Mouse (Mus musculus): ENCODE results near the gene Uba2.
"Not testable (repeated sequence)": the region's sequence is repeated elsewhere in the genome, so short reads cannot be mapped to it uniquely, and the experiment has no call there.

Uba2 gene

DNA sequence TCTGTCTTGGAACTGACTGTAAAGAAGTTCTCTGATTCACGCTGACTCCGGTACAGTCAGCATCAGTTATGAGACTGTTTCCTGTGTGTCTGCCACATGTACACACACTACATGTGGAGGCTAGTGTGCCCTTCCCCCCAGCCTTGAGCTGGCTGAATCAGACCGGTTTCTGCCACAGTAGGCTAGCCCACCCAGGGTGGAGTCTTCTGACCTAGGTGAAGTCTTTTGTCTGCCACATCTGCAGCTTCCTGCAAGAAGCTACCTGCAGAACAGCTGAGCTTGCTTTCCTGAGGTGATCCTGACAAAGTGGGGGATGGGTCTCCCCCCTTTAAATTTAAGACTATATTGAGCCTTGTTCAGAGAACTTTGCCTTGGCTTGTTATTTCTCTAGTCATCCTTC, at the start of gene Uba2:
Gene Uba2 (minus strand): TSS at position 146 of the 400 bp plus-strand sequence.
- no peak for DNase-seq (ENCODE audit: low spot score in 2 of 2)

DNA sequence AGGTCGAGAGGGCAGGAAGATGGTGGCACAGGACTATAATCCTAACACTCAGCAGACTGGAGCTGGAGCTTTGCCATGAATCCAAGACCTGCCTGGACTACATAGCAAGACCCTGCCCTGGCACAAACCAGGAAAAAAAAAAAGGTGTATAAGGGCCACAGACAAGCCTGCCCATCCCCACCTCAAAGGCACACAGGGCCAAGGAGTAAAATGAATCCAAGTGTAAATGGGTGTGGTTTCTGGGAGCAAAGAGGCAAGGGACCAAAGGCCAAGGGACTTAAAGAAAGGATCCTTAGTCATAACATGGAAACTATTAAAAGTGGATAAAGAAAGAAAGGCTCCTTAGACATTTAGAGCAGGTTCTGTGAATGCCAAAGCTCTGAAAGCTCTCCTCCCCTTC, 49.1 kb upstream of the Uba2 start:
- no peak for DNase-seq (ENCODE audit: low spot score in 2 of 2)

DNA sequence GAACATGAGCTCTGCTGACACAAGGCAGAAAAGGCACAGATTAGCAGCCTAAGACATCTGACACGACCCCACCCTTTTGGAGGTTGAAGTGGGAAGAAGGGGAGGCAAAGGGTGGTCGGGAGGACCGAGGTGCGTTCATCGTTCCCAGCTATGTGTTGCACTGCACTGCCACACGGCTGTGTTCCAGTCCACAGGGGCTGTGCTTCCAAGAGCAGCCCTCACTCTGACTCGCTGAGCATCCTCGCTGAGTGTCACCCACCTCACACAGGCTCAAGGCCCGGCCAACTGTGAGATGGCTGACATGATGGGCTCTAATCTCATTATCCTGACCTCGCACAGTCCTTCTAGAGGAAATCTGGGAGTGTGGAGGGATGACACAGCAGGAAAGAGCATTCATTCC, 47.1 kb upstream of the Uba2 start:
- no peak for DNase-seq (ENCODE audit: low spot score in 2 of 2)

DNA sequence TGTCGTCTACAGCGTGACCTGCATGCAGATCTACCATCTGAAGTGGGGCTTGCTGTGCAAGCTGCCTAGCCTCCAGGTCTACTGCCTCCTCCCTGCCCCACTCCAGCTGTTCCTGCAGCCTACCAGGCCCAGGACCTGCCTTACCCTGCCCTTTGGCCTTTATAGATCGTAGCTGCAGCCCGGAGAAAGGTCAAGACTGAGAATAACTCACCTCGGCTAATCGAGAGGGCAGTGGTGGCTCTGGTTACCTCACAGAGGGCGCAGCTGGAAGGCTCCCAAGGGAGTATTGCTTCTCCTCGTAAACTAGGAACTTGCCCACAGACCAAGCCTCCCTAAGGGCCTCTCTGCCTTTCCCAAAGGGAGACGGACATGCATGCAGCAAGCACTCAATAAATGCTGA, 46.1 kb upstream of the Uba2 start:
- DNase-seq (ENCODE audit: low spot score in 2 of 2), result no peak

DNA sequence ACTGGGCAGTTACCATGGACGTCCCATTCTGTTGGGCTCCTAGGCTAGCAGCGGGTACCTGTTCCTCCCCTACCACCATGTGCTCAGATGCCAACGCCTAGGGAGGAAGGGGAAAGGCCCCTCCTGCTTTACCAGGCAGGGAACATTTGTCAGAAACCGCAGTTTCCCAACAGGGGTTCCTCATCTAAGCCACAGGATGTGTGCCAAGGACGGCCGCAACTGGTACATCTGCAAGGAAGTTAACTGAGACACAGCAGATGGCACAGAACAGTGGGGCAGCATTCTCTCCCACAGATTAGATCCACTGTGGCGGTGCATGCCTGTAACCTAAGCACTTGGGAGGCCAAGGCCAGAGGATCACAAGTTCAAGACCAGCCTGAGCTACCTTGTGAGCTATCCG, 45.2 kb upstream of the Uba2 start:
- no peak for DNase-seq (ENCODE audit: low spot score in 2 of 2)

DNA sequence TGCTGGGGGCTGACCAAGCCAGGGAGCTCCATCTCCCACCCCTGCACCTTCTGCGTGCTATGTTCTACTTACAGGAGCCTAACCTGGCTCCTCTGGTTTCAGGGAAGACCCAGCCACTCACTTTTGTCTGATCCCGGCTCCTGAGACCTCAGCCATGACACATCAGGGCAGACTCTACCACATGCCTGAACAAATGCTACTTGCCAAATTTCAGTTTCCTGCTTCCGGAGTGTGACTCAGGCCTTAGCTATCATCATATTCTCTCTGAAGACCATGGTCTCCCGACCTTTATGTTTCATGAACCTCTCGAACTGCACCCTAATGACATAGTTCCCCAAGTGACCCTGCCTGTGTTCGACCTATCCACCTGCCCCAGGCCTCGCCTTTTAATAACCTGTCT, 43.9 kb upstream of the Uba2 start:
- DNase-seq (ENCODE audit: low spot score in 2 of 2), result no peak

DNA sequence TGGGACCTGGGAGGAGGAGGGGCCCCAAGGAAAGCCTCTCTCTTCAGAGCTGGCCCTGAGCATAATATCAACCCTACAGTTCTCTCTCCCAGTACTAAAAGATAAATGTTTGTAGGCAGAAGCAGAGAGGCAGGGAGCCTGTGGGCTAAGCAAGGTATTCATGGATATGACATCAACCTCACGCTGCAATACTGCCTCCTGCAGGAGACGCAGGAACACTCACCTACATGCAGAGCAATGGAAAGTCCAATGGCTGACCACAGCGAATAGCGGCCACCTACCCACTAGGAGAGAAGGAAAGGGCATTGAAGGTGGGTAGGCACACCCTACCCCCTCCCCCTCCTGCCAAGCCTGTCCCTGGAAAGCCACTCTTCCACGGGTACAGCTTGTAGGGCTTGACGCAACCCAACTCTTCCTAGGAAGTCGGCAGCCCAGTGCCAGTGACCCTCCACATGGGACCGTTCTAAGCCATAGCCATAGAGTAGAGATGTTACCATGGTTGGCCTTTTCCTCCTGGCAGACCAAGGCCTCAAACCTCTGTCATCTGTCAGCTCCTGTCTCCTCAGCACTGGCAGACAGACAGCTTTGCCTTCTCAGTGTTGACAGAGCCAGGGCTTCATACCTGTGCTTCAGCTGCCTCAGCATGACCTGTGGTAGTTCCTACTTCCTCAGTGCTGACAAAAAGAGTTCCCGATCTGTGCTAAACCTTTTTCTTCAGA, 38.8 kb upstream of the Uba2 start:
- DNase-seq (ENCODE audit: low spot score in 2 of 2), result no peak

DNA sequence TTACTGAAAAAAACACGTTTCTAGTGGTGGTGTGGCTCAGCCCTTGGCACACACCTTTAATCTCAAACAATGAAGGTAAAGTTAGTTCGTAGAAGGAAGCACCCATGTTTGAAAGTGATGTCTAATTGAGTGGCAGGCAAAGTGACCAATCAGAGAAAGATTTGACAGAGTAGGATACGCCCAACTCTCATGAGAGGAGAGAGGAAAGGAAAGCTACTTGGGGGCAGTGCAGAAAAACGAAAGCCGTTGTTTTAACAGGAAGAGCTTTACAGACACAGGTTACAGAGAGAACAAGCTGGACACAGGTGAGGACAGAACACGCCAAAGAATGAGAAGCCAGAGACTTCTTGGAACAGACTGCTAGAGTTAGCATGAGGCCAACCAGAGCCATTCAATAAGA, 36.9 kb upstream of the Uba2 start:
- DNase-seq (ENCODE audit: low spot score in 2 of 2), result no peak

DNA sequence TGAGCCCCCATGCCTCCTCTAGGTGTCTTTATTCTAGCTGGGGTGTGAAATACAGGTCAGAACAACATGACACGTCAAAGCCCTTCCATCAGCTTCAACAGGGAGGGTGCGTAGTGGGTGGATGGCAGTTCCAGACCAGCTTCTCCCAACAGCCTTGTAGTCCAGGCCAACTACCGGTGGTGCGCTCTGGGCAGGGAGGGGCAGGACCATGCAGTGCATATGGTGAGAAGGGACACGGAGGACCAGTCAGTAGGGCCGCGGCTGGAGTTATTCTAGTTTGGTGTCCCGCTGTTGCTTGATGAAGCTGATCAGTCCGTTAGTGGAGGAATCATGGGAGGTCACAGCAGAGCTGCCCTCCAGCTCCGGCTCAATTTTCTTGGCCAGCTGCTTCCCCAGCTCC, 32.7 kb upstream of the Uba2 start:
- not testable (repeated sequence) for DNase-seq (ENCODE audit: low spot score in 2 of 2)

DNA sequence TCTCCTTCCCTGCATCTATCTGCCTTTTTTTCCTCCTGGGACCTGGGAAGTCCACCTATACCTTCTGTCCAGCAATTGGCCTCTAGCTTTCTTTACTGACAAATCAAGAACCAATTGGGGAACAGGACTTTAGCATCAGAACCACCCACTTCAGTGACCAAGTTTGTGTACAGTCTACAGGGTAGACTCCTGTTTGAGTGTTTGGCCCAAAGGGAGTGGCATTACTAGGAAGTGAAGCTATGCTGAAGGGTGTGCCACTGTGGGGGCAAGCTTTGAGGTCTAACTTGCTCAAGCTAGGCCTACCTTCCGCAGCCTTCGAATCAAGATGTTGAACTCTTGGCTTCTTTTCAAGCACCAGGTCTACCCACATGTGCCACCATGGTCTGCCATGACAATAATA, 31.4 kb upstream of the Uba2 start:
- no peak for DNase-seq (ENCODE audit: low spot score in 2 of 2)

DNA sequence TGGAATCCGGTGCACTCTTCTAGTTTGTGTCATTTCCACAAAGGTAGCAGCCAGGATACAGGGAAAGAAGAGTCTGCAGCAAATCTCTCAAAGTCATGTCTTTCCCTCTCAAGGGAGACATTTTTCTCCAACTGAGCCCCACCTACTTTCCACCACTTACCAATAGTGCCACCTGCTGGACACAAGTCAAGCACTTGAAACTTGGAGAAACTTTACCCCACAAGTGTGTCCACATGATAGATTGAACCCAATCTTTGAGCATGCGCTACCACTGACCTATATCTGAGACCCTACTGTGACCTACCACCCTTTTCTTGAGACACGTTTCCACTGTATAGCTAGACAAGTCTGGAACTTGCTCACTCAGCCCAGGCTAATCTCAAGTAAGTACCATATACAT, 28.9 kb upstream of the Uba2 start:
- no peak for DNase-seq (ENCODE audit: low spot score in 2 of 2)

DNA sequence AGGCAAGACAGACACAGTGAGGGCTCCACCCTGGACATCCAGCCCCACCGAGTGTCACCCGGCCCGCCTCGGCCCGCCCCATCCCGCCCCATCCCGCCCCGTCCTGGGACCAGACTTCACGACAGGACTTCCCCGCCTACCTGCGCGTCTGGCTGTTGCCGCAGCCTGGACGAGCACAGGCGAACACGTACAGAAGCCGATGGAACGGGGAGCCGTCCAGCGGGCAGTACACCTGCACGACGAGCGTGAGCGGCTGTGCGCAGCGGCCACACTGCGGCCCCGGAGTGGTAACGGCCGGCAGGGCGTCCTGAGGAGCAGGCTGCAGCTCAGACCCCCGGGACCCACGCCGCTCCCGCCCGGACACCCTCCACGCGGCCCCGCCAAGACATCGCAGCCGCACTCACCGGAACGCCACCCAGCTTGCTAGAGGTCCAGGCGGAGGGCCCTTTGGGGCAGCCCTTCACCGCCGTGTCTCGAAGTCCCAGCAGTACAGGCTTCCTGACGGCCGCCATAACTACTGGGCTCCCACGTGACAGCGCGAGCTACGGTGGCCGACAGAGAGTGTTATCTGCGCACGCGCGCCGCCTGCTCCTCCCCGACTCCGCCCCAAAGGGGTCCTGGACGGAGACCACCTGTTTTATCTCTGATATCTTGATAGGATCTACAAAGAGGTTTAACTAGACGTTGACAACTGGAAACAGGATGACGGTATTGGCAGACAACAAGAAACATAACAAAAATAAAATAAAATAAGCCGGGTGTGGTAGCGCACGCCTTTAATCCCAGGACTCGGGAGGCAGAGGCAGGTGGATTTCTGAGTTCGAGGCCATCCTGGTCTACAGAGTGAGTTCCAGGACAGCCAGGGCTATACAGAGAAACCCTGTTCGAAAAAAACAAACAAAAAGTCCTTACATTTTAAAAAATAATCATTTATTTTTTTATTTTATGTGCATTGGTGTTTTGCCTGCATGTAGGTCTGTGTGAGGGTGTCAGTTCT, 27.0 kb upstream of the Uba2 start, which contains the start of gene Pdcd2l:
Gene Pdcd2l (minus strand): TSS at position 530 of the 997 bp plus-strand sequence.
- peak; percentile 92 to 93 for DNase-seq (ENCODE audit: low spot score in 2 of 2)

DNA sequence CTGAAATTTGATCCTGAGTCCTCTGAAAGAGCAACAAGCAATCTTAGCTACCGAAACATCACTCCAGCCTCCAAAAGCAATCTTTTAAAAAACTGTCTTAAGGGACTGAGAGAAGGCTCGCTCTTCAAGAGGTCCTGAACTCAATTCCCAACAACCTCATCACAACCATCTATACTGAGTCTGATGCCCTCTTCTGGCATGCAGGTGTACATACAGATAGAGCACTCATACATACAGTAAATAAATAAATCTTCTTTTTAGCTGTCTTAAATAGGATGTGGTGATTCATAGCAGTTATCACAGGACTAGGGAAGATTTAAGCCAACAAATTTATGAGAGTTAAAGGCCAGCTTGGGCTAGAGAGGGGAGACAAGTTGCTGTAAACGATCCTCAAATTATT, 26.2 kb upstream of the Uba2 start:
- DNase-seq (ENCODE audit: low spot score in 2 of 2), result no peak

DNA sequence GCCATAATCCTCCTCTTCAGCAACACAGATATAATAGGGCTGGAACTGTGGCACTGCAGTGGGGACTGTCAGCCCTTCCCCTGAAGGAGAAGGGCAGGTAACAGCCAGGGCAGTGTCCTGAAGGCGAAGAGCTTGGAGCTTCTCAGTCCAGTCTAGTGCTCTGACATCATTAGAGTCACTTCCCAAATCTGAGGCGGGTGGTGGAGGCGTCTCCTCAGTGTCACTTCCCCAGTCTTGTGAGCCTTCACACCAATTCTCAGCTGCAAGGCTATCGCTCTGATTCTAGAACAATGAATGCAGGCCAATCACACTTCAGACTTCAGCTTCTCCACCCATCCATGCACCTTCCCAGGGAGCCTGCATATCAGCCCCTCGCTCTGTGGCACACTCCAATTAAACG, 23.4 kb upstream of the Uba2 start:
- no peak for DNase-seq (ENCODE audit: low spot score in 2 of 2)

DNA sequence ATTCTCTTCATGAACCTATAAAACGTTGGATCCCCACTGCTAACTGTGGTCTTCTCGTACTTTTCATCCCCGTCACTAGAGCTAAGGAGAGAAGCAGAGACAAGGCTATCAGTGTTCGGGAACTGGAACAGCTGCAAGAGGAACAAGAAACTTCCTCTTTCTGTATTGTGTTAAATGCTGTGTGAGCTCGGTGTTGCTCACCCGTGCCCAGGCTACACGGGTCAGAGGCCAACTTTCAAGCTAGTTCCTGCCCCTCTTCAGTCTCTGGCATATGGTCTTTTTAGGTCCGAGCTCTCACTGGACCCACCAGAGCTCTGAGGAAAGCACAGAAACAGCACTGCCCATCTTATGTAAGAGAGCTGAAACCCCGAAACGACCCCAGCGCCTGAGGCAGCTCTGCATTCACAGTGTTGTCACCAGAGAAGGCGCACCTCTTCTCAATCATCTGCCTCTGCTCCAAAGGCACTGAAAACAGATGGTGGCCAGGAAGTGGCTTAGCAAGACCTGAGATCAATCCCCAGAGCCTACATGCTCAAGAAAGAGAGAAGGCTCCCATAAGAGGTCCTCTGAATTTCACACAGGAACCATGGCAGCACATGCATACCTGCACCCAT, 20.1 kb upstream of the Uba2 start:
- DNase-seq (ENCODE audit: low spot score in 2 of 2), result no peak

DNA sequence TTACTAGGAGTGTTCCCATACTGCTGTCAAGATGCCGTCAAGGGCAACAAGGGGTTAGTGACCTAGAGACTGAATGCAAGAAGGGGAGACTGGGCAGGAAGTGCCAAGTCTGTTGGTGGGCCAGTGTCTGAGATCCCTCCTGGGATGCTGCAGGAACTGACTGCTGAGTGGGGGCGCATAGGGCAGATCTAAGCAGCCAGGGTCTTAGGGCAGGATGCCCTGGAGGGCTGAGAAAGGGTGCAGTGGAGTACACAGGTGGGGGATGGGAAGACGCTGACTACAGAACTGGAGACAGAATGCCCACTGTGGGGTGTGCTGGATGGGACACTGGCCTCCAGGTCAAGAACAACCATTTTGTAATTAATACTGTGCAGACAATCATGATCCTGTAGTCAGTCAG, 14.4 kb upstream of the Uba2 start:
- DNase-seq (ENCODE audit: low spot score in 2 of 2), result no peak

DNA sequence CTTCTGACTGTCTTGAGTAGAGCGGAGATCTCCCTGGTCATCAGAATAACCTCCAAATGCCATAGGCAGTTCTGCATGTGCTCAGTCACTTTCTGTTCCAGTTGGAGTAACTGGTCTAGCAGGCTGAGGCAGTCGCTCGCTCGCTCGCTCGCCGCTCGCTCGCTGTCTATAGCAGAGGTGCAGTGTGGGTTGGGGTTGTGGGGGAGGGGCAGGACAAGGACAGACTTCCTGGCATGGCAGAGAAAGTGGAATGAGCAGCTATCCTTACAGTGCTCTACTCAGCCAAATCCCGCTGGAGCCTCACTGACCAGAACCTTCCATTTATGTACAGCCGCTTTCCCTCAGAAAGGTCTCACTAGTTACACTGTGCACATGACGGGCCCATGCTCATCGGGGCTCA, 14.0 kb upstream of the Uba2 start:
- no peak for DNase-seq (ENCODE audit: low spot score in 2 of 2)

DNA sequence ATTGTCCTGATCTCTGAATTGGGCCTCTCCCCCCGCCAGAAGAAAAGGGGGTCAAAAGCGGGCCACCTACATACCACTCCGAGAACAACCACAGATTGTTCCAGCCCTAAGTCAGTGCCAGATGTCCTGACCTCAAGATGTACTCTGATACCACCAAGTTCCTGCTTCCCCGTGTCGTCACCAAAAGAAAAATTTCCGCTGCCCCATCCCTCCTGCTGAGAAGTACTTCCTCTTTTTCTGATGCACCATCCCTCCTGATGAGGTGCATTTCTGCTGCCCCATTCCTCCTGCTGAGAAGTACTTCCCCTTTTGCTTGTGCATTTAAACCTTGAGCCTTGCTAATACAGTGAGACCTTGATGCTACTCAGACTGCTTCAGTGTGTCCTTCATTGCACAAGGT, 6.8 kb upstream of the Uba2 start:
- not testable (repeated sequence) for DNase-seq (ENCODE audit: low spot score in 2 of 2)

DNA sequence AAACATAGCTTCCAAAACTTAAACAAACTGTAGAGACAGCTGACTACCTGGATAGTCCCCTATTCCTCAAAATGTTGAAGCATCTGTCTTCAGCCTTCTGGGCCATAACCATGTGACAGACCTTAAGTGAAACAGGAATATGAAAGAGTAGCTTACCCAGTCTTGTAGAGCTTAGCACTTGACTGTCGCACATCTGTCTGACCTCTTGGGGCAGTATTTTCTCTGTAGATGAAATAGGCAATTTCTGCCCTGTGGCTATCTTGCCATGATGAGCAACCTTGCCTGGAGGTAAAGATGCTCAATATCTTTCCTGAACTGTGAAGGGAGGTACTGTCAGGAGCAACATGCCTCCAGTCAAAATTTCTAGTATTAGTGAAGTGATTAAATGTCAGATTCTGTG, 2.9 kb upstream of the Uba2 start:
- no peak for DNase-seq (ENCODE audit: low spot score in 2 of 2)

DNA sequence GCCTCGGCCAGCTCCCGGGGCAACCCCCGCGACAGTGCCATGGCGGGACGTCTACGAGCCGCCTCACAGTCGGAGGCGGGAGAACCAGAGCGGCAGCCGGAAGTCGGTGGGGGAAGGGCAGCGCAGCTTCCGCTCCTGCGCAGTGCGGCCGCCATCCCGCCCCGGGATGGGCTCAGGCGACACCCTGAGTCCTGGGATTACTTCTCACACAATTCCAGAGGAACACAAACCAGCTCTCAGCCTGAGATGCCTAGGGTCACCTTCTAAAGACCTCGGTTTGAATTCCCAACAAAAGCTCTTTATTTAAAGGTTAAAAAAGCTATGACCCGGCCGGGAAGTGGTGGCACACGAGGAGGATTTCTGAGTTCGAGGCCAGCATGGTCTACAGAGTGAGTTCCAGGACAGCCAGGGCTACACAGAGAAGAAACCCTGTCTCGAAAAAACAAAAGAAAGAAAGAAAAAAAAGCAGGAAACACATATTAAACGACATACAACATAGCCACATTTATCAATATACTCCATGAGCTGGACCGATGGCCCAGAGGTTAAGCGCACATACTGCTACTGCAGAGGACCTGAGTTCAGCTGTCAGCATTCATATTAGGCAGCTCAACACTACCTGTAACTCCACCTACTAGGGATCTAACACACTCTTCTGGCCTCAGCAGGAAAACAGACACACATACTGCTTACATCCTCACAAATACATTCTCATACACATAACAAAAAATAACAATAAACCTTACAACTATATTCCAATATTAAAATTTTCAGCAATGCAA, 738 bp downstream of the Uba2 start:
- DNase-seq (ENCODE audit: low spot score in 2 of 2), result peak; percentile 94 to 95

DNA sequence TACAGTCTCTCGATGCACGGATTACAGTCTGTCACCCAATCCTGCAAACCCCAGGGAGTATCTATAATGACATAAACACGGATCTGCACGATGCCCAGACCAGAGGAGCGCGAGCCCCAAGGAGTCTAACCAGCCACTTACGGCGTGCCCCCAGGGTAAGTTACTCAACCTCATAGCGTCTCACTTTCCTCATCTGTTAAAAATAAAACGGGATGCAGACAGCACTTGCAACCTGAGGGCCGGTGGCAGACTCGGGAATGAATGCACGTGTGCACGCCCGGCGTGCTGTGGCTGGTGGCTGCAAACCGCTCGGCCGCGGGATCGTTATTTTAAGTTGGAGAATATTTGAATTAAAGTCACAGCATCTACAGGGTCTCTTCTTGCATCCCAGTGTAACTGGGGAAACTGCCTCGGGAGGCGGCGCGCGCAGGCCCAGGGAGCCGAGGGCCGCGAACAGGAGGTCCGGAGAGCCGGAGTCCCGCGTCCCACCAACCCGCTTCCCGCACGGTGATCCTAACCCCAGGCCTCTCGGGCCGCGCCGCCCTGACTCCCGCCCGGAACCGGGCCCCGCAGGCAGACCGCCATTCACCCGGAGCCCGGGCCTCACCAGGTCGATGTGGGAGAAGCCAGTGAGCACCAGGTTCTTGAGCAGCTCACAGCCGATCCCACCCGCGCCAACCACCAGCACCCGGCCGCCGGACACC, 1.5 kb downstream of the Uba2 start:
- peak; percentile 8 to 36 for DNase-seq (ENCODE audit: low spot score in 2 of 2)

Data from frontal cortex, postnatal 36 days (tissue).